Mouse (Mus musculus) cerebellum, adult 9-10 months (tissue): ENCODE data around the gene Emc10.
A peak's percentile ranks its signal among the peaks of the same experiment; 100 is the strongest.

Experiments
- DNase-seq: peaks from one replicate; pipeline ENCODE4 v3.0.0; 2022

Gene Emc10

DNA sequence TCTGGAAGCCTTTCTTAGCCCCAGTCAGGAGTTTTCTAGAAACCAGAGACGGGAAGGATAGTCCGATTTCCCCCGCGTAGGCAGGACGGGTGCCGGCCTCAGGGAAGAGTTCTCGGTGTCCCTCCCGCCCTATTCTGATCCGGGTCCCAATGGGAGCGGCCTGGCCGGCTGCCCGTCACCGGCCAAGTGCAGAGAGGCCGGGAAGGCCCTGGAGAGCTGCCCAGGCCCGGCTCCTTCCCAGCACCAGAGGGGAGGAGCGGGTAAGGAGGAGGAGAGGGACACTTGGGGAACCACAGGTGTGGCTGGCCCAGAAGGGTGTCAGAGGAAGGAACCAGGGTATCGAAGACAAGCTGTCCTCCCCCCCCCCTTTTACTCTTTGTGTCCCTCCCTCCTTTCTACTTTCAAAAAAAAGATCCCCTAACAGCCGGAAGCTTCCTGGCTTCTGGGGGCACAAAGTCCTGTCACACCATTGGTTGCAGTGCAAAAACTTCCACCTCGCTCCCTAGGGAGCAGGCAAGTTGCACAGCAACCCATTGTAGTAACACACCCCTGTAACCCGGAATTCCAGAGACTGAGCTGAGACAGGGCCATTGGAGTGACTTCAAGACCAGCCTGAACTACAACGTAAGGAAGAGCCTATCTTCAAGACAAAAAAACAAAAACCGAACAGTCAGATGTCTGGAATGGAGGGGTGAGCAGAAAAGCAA, 28.9 kb upstream of the Emc10 start:
- peak; percentile 69 for DNase-seq

DNA sequence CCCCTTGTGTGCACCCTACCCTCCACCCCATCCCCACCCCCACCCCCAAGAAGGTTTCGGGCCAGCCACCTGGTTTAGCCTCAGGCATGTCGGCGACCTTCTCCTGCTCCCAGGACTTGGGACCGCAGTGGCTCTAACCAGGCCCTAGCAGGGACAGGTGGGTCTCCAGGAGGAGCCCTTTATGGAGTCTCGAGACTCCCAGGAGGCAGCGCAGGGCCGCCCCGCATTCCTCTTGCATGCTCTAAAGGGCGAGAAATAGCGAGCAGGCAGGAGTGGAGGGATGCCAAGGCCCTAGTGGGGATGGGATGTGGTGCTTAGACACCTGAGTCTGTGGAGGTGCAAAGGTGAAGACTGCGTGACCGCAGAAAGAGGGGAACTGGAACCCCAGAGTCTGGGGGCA, 28.2 kb upstream of the Emc10 start, which contains the start of gene Mybpc2:
TSS of gene Mybpc2 (minus strand) at position 155 of the 400 bp plus-strand sequence.
- DNase-seq = no peak

DNA sequence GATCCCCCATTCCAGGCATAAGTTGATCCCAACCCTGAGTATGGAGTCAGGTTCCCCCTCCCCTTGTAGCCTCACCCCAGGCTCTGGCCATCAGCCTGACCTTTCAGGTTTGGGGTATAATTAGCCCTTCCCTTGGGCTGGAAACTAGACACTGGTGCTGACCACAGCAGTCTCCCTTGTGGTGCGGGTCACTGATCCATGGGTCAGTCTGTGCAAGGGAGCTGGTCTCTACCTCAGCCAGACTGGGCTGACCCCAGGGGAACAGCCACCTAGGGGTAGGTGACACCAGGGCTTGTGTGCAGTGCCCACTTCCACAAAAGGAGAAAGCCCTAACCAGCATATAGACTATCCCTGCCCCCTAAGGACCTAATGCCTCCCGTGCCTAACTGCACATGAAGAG, 26.7 kb upstream of the Emc10 start:
- no peak for DNase-seq

DNA sequence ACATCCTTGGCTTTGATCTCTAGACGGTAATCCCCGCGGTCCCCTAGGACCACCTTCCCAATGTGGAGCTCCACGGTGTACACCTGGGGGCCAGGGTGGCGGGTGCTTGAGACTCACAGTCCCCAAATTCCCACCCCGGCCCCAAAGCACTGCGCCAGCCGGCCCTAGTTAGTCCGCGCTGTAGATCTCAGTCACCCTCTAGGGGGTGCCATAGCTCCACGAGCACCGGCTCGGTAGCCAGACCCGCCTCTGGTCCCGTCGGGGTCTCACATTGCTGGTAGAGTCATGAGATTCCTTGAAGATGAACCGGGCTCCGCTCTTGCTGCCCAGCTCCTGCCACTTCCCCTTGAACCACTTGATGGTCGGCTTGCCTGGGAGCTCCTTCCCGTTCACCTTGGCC, 25.4 kb upstream of the Emc10 start:
- peak; percentile 71 for DNase-seq

DNA sequence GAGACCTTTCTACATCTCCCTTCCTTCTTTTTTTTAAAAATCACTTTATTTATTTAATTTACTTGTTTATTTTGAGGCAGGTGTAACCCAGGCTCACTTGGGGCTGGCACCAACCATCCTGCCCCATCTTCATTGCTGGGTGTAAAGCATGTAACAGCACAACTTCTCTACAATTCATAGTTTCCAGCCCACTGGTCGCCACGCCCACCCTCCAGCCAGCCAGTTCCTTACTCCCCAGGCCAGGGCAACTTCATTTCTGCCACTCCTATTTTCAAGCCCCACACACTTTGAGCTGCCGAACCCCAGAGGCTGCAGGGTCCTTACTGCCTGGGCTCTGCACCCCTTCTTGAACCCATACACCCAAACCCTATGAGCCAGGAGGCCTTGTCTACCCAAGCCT, 24.7 kb upstream of the Emc10 start:
- no peak for DNase-seq

DNA sequence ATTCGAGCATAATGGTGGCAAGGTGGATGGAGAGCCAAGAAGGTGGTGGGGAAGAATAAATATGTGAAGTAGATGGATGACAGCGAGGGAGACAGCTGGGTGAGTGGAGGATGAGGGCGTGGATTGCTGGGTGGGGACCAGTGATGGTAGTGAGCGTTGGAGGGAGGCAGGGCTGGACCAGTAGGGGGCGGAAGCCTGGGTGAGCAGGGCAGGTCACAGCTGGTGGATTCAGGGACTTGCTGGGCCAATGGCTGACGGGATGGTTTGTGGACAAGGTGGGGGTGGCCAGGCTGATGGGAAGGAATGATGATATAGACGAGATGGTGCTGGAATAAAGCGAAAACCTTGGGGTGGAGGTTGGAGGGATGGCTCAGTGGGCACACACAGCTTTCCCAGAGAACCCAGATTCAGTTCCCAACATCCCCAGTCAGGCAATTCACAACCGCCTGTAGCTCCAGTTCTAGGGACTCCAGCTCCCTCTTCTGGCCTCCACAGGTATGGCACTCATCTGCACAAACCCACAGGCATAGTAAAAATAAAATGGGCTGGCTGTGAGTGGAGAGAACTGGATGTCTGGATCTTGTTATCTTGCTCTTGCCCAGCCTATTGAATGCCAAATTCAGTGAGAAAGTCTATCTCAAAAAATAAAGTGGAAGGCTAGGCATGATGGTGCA, 23.0 kb upstream of the Emc10 start:
- DNase-seq = no peak

DNA sequence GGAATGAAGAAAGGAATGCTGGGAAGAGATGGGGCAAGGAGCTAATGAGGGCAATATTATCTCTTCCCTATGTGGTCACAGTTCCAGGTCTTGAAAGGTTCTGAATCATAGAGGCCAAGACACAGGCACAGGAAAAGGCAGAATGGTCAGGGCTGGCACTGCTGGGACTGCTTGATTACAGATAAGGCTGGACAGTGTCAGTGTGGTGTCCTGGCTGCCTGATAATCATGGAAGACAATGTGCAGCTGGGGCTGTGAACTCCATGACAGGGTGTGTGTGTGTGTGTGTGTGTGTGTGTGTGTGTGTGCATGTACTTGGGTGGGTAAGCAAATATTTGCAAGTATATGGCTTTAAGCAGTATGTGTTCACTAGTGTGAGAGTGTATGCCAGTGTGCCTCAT, 11.2 kb upstream of the Emc10 start:
- DNase-seq = no peak

DNA sequence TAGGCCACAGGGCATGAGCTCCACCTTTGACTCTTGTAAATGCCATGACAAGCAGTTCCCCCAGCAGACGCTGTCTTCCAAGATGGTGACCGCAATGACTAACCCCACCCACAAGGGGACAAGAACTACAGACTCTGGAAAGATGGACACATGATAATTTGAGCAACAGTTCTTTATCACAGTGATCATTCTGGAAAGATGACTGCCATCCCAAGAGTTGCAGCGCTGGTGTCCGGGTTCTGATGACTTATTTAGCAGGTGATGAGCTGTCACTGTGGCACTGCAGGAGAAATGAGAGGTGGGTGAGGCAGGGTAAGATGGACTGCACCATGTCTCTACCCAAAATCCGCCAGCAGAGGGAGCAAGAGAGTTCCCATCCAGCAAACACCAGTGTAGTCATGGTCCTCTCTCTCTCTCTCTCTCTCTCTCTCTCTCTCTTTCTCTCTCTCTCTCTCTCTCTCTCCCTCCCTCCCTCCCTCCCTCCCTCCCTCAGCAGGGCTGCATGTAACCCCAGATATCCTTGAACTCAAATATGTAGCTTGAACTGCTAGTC, 5.3 kb upstream of the Emc10 start:
- no peak for DNase-seq

DNA sequence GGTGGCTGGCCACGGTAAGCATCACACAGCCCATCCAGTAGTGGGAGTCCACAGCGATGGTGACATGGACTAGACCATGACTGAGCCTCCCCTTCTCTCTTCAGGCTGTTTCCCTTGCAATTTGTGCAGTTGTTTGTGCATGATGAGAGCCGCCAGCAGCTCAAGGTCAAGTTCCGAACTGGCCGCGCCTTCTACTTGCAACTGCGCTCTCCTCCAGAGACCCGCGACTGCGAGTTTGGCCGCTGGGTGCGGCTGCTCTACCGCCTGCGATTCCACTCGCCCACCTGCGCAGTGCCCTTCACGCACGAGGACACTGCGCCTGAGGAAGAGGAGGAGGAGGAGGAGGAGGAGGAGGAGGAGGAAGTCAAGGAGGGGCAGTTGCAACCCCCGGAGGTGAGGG, 3.7 kb upstream of the Emc10 start:
- DNase-seq = no peak

DNA sequence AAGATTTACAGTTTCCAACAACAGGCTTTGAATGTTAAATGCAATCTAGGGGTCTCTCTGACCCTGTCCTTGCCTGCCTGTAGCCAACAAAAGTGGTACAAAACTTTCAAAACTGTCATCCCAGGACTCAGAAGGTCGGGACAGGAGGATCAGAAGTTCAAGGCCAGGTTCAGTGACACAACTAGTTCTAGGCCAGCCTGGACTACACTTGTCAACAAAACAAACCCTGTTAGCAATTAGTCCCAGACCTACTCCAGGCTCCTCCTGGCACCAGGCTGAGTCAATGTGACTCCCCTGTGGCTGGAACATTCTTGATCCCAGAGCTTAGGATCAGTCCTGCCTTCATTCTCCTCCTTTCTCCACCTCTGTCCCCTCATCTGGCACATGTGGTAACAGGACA, 2.6 kb upstream of the Emc10 start:
- DNase-seq = no peak

DNA sequence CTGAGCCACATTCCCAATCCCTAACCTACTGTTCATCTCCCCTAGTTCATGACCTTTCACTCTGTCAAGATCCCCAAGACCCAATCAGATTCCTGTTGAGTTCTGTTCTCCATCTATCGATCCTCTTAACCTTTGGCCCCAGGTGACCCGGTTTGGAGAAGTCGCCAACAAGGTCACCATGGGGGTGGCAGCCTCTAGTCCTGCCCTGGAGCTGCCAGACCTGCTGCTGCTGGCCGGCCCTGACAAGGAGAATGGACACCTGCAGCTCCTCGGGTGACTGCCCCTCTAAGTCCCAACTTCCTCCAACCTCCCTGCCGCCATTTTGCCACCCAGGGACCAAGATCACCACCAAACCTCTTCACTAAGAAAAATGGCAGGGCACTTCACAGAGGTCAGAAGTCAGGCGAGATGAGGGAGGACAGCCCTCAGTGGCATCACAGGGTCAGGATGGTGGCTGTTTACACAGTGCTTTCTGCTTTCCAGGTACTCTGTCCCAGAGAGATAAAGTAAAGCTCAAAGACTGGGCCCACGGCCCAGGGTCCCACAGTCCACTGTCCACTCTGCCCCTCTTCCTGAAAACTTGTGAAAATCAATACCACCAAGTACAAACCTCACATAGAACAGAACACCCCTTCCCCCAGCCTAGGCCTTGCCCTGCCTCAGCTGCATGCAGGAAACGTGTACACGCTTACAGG, 1.2 kb upstream of the Emc10 start:
- DNase-seq = peak; percentile 58

DNA sequence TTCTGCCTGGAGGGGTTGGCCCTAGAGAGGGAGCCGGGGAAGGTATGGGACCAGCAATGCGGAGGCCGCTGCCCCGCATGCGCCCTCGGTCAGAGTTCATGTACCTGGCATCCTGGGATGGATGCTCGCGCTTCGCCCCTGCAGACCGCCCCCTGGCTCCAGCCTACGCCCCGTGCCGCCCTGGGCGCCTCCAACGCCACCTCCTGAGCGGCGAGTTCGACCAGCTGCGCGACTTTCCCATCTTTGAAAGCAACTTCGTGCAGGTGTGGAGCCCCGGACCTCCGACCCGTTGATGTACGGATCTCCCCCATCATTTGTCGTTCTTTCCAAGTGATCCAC, 411 bp upstream of the Emc10 start:
- DNase-seq = no peak

DNA sequence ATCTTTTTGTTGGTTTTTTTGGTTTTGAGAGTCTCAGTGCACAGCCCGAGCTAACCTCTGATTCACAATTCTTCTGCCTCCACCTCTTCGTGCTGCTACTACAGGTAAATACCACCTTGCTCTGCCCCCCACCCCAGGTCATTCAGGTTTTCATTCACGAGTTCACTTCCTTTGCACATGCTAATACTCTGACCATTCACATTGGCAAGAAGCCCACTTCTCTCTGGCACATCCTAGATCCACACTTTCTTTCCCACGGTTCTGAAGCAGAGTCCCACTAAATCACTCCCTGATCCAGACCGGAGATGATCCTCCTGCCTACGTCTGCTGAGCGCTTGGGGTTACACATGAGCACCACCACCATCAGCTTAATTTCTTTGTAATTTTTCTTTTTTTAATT, 1.2 kb downstream of the Emc10 start:
- peak; percentile 62 for DNase-seq

DNA sequence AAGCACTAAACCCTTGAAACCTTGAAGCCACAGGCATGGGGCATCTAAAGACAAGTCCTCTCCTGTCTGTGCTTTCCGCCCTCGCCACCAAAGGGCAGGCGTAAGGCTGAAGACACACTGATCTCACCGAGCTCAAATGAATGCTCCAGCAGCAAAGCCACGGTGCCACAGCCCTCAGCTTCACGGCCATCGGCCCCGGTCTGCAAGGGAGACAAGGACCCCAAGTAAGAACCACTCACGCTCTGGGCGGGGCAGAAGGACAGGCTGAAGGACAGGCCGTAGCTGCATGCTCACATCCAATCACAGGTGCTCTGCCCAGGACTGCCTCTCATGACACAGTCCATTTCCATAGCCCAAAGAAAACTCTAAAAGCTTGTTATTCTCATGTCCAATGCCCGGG, 1.6 kb downstream of the Emc10 start:
- DNase-seq = peak; percentile 46

DNA sequence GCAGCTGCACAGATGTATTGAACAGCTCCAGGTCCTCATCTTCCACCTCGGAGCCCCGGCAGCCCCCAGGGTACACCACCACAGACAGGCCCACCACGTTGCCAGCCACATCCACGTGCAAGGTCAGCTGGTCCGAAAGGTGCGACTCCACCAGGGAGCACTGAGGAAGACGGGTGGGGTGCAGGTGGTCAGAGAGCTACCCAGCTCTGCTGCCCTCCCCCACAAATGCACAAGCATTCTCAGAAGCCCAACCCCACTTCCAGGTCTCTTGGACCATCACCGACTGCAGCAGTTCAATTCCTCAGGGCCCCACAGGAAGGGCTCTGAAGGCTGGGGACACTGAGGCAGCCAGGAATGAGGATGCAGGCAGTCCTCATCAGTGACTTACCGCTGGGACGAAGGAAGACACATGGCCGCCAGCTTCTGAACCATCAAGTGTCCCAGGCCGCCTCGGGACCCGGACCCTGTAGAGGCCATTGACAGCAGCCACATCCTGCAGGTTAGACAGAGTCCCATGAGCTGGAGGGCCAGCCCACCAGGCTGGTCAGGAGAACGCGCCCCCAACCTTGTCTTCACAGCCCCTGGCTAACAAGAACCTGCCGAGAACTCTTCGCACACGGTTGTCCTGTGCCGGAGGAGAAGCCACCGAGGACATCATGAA, 4.0 kb downstream of the Emc10 start:
- DNase-seq = peak; percentile 31

DNA sequence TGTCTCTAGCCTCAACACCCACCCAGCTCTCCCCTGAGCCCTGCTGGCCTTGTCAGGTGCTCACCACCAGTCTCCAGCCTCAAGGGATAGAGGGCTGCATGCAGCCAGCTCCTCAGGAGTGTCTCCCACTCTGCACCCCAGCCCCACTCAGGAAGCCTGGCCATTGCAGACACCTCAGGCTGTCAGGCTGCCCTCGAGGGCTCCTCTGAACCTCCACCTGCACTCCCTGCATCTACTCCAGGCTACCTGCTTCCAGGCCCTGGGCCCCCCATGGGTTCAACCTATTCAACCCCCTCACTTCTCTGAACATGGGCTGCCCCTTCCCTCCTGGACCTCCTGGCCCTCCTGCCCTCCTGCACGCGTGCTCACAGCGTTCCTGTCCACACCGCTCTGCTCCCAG, 4.9 kb downstream of the Emc10 start:
- DNase-seq = no peak

DNA sequence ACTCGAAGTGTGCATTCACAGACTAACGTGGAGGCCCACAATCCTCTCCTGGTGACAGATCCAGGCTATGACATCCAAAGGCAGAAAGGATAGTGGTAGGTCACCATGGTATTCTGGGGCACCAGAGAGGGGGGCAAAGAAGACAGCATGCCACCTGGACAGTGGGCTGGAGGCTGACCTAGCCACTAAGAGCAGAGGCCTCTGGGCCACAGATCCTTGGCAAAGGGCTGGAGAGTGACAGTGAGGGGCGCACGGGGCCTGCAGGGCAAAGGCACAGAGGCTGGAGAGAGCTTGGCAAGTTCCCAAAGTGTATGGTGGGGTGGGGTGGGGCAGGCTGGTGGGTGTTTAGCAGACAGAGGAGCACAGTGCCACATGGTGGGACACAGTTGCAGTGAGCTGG, 6.0 kb downstream of the Emc10 start:
- no peak for DNase-seq

DNA sequence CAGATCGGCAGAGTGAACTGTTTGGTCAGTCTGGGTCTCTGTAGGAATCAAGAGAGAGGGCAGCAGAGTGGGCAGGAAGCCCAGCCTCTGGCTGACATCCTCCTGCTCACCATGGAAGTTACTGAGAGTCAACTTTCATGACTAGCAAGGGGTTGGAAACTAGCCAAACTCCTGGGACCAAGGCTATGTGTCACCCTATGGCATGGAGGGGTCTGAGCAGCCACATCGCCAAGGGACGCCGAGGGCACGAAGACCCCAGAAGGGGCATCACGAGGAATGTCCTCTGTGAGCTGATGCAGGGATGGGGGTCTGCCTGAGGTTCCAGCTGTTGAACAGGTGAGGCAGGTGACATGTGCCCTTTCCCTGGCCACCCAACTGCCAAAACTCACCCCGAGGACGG, 7.8 kb downstream of the Emc10 start:
- DNase-seq = peak; percentile 38

DNA sequence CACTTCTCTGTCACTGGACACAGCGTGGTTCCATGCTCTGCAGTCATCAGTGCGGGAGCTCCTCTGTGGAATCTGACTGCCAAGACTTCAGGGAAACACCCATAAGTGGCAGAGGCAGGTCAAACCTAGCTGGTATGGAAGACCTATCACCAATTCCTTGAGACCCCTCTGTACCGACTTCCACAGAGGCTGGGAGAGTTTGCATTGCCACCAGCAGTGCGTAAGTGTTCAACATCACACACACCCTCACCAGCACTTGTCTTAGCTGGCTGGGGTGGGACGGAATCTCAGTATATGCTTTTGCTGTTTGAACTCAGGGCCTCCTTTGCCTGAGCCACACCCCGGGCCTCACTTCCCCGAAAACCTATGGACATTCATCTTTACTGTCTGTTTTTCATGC, 8.4 kb downstream of the Emc10 start:
- no peak for DNase-seq

DNA sequence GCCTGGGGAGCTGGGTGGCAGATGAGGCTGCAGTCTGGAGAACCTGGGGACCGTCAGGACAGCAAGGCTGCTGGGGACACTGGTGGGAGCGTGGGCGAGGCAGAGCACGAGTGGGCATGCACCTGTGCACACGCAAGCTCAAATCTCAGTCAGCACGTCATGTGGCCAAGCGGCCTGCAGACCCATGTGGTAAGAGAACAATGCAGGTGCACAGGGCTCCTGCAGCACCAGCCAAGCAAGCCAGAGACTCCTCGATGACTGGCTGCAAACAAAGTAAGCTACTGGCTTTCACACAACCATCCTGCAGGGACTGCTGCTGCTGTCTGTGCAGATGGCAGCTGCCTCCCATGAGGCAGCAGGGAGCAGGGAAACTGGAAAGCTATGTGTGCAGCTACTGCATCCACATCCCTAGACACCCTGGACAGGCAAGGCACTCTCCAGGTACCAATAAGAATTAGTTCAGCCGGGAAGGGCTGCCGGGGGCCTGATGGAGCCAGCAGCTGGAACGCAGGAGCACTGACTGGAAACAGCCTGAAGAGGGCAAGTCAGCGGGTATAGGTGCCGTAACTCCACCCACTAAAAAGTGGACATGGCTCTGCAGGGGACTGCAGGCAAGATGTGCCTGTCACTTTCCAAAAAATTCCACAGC, 9.3 kb downstream of the Emc10 start:
- DNase-seq = no peak

DNA sequence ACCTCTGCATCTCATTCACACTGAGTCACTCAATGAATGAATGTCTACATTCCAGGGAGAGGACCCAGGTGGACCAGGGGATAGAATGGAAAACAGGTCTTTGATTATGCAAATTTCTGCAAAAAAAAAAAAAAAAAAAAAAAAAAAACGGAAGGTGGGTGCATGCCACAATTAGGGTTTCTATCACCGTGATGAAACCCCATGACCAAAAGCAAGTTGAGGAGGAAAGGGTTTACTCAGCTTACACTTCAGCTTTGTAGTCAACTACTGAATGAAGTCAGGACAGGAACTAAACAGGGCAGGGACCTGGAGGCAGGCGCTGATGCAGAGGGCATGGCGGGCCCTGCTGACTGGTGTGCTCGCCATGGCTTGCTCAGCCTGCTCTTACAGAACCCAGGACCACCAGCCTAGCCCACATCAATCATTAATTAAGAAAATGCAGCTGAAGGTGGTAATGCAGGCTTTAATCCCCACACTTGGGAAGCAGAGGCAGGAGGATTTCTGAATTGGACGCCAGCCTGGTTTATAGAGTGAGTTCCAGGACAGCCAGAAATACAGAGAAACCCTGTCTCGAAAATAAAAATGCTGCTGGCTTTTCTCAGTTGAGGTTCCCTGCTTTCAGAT, 10.6 kb downstream of the Emc10 start:
- DNase-seq = no peak

DNA sequence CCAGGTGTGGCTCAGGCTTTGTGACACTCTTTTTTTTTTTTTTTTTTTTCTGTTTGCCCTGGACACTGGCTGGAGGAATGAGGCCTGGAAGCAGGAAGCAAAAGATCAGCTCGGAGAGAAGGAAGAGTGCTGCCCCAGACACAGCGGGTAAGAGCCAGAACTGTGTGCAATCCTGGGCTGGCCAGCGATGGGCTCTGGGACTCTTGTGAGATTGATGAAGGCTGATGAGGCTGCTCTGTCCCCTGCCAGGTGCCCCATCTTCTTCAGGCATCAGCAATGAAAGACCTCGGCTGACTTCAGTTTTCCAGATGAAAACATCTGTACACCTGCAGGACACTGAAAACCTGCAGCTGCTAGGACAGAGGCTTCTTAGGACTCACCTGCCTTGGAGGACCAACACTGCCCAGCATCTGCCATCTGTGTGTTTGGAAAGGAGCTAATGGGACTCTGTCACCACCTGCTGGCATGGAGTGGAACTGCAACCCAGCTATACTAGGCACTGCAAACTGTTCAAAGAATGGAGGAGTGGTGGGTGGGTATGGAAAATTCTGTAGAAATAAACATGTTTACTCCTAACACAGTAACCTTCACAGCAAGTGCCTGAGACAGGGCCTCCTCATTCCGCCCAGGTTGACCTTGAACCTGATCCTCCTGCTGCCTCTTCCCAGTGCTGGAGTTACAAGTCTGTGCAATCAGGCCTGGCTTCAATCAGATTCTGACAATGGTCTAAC, 11.3 kb downstream of the Emc10 start:
- DNase-seq = peak; percentile 90
